Mouse (Mus musculus): ENCODE data around the gene 4921501E09Rik. TPM values are rescaled to one million over a fixed set of nuclear protein-coding genes. Genes with fewer than 3 reads are reported as not detected.

4921501E09Rik gene
- polyA plus RNA-seq (2021; fragmentation: Nextera tagmentation): not detected in 2 replicates
- long read RNA-seq, experiment 1: 0 reads
- long read RNA-seq, experiment 2: 0 reads

DNA sequence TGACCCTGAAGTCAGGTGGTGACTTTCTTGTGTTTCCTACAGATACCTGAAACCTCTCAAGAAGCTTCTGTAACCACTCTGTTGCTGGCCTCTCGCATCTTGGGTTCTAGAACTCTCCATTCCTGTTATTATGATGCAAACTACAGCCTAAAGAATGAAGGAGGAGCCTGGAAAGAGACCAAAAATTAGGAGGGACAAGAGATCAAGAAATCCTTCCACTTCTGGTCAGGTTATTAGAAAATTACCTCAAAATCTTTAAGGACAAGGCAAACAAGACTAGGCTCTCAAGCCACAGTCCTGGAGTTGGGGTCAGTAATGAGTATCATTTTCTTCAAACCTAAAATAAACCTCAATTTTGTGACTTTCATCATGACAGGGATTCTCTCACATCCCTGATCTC, at the start of gene 4921501E09Rik:
4921501E09Rik (minus strand) TSS at position 101 of the 400 bp plus-strand sequence.

DNA sequence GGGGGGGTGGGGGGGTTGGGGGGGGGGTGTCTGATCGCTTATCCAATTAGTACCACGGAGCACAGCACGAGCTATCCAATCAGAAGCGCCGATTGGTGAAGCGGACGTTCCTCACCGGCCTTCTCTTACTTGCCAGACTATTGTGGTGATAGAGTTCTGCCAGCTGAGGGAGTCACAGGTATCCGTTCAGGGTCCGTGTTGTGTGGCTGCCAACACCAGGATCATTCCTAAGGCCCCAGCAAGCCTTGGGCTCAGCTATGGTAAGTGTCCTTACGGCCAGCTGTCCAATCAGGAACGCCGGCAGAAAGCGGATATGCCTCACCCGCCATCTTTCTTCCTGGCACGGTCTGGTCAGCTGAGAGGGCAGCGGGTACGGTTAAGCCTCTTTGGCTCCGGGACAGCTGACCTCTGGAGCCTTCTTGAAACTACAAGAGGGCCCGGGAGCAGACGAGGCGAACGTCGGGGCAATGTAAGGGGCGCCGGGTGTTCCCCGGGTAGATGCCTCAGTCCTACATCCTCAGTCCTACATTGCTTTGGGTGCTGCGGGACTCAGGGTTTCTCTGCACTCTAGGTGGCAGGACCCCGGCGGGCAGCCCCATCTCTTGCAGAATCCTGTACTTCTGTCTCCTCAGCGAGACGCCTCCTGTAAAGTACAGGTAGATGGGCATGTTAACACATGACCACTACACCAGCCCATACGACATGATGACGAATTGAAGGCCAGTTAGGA, 21.5 kb upstream of the 4921501E09Rik start, which contains the start of gene Zfp563:
Zfp563 (plus strand) TSS at position 91 of the 730 bp plus-strand sequence.

DNA sequence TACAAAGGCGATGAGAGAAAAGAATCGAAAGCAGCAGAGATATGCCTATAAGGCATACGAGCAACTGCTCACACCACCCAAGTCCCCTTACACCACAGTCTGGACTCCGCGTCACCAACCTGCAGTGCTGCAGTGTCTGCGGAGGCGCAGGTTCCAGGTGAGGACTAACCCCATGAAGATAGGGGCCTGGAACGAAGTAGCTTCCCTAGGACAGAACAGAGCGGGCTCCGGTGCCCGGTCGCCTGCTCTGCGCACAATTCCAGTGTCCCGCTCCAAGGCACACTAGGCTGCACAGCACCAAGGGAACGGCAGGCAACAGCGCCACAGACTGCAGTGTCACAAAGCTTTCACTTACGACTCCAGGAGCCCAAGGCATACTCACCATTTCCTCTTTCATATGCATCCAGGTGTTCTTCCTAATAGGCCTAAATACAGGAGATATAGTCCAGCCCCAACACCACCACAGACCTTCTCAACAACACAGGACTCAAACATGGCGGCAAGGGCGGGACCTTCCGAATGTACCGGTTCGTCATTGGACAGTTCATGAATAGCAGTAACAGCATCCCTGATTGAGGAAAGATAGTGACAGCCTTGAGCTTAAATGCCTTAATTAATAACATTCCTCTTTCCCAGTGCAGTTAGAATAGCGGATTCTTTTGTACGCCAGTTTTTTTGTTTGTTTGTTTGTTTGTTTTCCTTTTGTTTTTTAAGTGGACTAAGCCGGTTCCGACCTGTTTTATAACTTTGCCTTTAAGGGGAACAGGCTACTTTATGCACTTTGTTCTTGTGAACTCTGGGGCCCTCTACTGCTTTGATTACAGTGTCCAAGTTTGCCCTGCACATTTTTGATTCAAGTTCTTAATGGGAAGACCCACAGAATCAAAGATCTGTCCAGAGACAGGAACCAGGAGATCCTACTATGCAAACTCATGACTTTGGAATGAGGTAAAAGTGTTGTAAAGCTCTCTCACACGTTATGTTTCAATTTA, 34.7 kb downstream of the 4921501E09Rik start, which contains the start of gene Zfp763:
Zfp763 (minus strand) TSS at position 503 of the 992 bp plus-strand sequence.

Other genes starting within 250 kb of the 4921501E09Rik start
- gene Zfp799, start 237.8 kb downstream of the 4921501E09Rik start, polyA plus RNA-seq (2021; fragmentation: Nextera tagmentation): 12.1 and 12.7 TPM in 2 replicates
- gene Zfp870, start 176.4 kb downstream of the 4921501E09Rik start, polyA plus RNA-seq (2021; fragmentation: Nextera tagmentation): 2.6 and 2.8 TPM in 2 replicates
- 9.2 and 10.1 TPM in 2 replicates for gene Cyp4f14, start 150.7 kb downstream of the 4921501E09Rik start, polyA plus RNA-seq (2021; fragmentation: Nextera tagmentation)
- 8.4 and 9.0 TPM in 2 replicates for gene Cyp4f13, start 120.7 kb downstream of the 4921501E09Rik start, polyA plus RNA-seq (2021; fragmentation: Nextera tagmentation)
- gene Zfp472, start 102.2 kb downstream of the 4921501E09Rik start, polyA plus RNA-seq (2021; fragmentation: Nextera tagmentation): 4.0 and 4.2 TPM in 2 replicates
- 9.7 and 10.0 TPM in 2 replicates for gene Zfp952, start 74.9 kb downstream of the 4921501E09Rik start, polyA plus RNA-seq (2021; fragmentation: Nextera tagmentation)
- gene Zfp763, start 34.7 kb downstream of the 4921501E09Rik start, polyA plus RNA-seq (2021; fragmentation: Nextera tagmentation): 9.0 and 10.2 TPM in 2 replicates
- gene Zfp563, start 21.3 kb upstream of the 4921501E09Rik start, polyA plus RNA-seq (2021; fragmentation: Nextera tagmentation): 9.9 TPM in 2 replicates
- gene Morc2b, start 71.6 kb upstream of the 4921501E09Rik start, polyA plus RNA-seq (2021; fragmentation: Nextera tagmentation): 0.84 and 0.85 TPM in 2 replicates
- gene Olfr55, start 100.4 kb upstream of the 4921501E09Rik start, polyA plus RNA-seq (2021; fragmentation: Nextera tagmentation): not detected in 2 replicates
- not detected in 2 replicates for gene Olfr239, start 123.2 kb upstream of the 4921501E09Rik start, polyA plus RNA-seq (2021; fragmentation: Nextera tagmentation)
- not detected in 2 replicates for gene Olfr1564, start 153.6 kb upstream of the 4921501E09Rik start, polyA plus RNA-seq (2021; fragmentation: Nextera tagmentation)
- gene Zfp955a, start 187.1 kb upstream of the 4921501E09Rik start, polyA plus RNA-seq (2021; fragmentation: Nextera tagmentation): 4.3 and 4.9 TPM in 2 replicates
- 0.01 TPM in 1 of 2 replicates, not detected in the other for gene Olfr63, start 196.6 kb upstream of the 4921501E09Rik start, polyA plus RNA-seq (2021; fragmentation: Nextera tagmentation)
- 9.6 and 12.1 TPM in 2 replicates for gene Zfp955b, start 221.5 kb upstream of the 4921501E09Rik start, polyA plus RNA-seq (2021; fragmentation: Nextera tagmentation)

Measured in layer of hippocampus, adult 6 months (tissue).